Mouse (Mus musculus) heart, embryonic 10.5 days (tissue): Measurements from ENCODE around the gene Ada. TPM values are rescaled to one million over a fixed set of nuclear protein-coding genes. Genes with fewer than 3 reads are reported as not detected.

Source experiments
- DNase-seq: peaks from one replicate; pipeline ENCODE4 v3.0.0-alpha.2; 2017; ENCODE audit warnings: low spot score
- H3K27ac ChIP-seq: fragments of 300-500 bp; sonication (generic); 2 replicates; pipeline ENCODE4 v1.5.1; 2016; ENCODE audit warnings: mild to moderate bottlenecking
- H3K27me3 ChIP-seq: fragments of 300-500 bp; sonication (generic); 2 replicates; pipeline ENCODE4 v1.6.1; 2016; ENCODE audit warnings: mild to moderate bottlenecking; ENCODE audit not compliant: poor library complexity, insufficient read depth, severe bottlenecking
- H3K36me3 ChIP-seq: fragments of 300-500 bp; sonication (generic); 2 replicates; pipeline ENCODE4 v1.6.1; 2016; ENCODE audit warnings: mild to moderate bottlenecking, moderate library complexity
- H3K4me1 ChIP-seq: fragments of 300-500 bp; sonication (generic); 2 replicates; pipeline ENCODE4 v1.6.1; 2016; ENCODE audit warnings: mild to moderate bottlenecking
- H3K4me3 ChIP-seq: fragments of 300-500 bp; sonication (generic); 2 replicates; pipeline ENCODE4 v1.5.1; 2016; ENCODE audit warnings: mild to moderate bottlenecking, moderate library complexity
- H3K9me3 ChIP-seq: fragments of 300-500 bp; sonication (generic); 2 replicates; pipeline ENCODE4 v1.6.1; 2016; ENCODE audit warnings: mild to moderate bottlenecking, moderate library complexity
- WGBS: fragments of 180-500 bp; shearing (Covaris S2); methylation state at CpG from one replicate; pipeline ENCODE4 v1.1.7; 2016; 5-methylcytosine and 5-hydroxymethylcytosine counted together
- polyA plus RNA-seq: library from polyadenylated mRNA; unstranded; fragments of >200 nt; fragmentation: Nextera tagmentation; extraction: Ambion mirVana; gene quantifications from 2 replicates; pipeline ENCODE4 v1.2.1, GENCODE M21; 2016

Ada gene
- polyA plus RNA-seq, 1 experiment from 2014 or later, result 8.2 TPM

DNA sequence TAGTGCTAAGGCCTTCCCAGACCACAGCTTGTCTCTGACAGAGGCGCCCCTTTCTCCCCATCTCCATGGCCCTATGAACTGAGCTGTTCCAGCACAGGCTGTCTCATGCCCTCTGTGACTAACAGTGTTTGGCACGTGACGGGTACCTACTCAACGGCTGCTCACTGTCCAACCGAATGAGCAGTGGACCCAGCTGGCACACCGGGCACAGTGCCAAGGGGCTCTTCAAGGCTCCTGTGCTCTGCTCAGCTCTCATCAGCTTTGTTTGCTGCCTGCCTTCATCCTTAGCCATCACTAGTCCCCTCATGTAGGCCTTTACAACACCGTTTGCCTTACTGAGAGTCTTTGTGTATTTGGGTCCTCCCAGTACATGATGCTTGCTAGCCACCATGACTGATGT, 27.5 kb downstream of the Ada start:
- Histone ChIP-seq H3K4me3 (no peak overlapping the region), H3K27me3 (no peaks in the 10 kb centered on the region), H3K4me1 (peaks cover 17% of the 10 kb centered on the region), H3K36me3 (peaks cover 59% of the 10 kb centered on the region), H3K9me3 (no peaks in the 10 kb centered on the region), H3K27ac (no peak overlapping the region)
- no peak for DNase-seq
- 90% methylated on average over 7 of the region's 7 CpGs for WGBS

GRCm38 (mm10) chr2:163719616-163720015, 30.4 kb downstream of the Ada start:
- Histone ChIP-seq H3K9me3 (no peaks in the 10 kb centered on the region), H3K27me3 (no peaks in the 10 kb centered on the region), H3K4me1 (peaks cover 41% of the 10 kb centered on the region), H3K27ac (peak overlapping the region; percentile 76; the same call in 1 of the 2 replicates), H3K36me3 (peaks cover 32% of the 10 kb centered on the region), H3K4me3 (no peak overlapping the region)
- DNase-seq, result no peak
- 43% methylated on average over 4 of the region's 4 CpGs for WGBS

GRCm38 (mm10) chr2:163718951-163719603, 31.0 kb downstream of the Ada start:
- DNase-seq, result peak; percentile 91
- 35% methylated on average over 9 of the region's 9 CpGs for WGBS

DNA sequence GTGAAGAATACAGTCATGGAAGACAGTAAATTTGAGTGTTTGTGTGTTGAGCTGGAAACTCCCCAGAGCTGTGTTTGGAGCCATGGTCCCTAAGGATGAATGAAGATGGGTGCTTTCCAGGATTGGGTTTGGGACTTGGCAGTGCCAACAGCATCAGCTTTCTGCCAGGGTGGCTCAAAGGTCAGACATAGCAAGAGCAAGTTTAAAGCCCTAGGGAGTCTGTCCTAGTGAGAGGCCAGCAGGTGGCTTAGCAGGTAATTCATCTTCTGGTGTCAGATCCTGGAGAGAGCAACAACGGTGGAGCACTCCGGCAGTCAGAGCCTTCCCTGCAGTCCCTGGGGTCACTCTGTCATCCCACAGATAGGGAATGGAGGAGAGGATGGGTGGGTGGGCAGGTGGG, 31.5 kb downstream of the Ada start:
- Histone ChIP-seq H3K4me3 (no peak overlapping the region), H3K4me1 (peaks cover 41% of the 10 kb centered on the region), H3K9me3 (no peaks in the 10 kb centered on the region), H3K27ac (peak overlapping the region; percentile 76), H3K27me3 (no peaks in the 10 kb centered on the region), H3K36me3 (peaks cover 27% of the 10 kb centered on the region)
- WGBS, result 33% methylated on average over 2 of the region's 2 CpGs
- no peak for DNase-seq

More at GRCm38 (mm10) chr2:163718951-163719603, 31.0 kb downstream of the Ada start:
- Histone ChIP-seq H3K4me1 (peaks cover 41% of the 10 kb centered on the region), H3K9me3 (no peaks in the 10 kb centered on the region), H3K36me3 (peaks cover 28% of the 10 kb centered on the region), H3K27me3 (no peaks in the 10 kb centered on the region), H3K27ac (peak overlapping the region; percentile 76), H3K4me3 (no peak overlapping the region)

DNA sequence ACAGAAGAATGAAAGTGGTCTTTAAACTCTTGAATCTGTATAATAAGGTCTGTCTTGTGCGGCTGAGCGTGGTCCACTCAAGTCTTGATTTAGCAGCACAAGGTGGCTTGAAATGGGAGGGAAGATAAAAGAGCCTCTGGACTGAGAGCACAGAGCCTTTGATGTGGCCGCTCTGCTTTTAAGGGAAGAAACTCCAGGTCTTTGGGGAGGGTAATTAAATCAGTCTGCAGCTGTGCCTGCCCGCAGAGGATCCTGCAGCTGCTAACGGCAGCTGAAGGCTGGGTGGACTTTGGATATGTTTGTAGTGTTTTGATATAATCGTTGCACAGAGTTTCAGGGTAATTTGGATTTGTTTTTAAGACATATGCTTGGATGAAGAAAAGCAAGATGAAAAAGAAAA, 33.2 kb downstream of the Ada start:
- peaks cover 53% of the 10 kb centered on the region for H3K4me1 ChIP-seq
- H3K9me3 ChIP-seq, result no peaks in the 10 kb centered on the region
- 28% methylated on average over 6 of the region's 6 CpGs for WGBS
- no peaks in the 10 kb centered on the region for H3K27me3 ChIP-seq
- no peak overlapping the region for H3K4me3 ChIP-seq
- peak overlapping the region; percentile 81 for H3K27ac ChIP-seq
- no peak for DNase-seq
- peaks cover 17% of the 10 kb centered on the region; the same call in 1 of the 2 replicates for H3K36me3 ChIP-seq

DNA sequence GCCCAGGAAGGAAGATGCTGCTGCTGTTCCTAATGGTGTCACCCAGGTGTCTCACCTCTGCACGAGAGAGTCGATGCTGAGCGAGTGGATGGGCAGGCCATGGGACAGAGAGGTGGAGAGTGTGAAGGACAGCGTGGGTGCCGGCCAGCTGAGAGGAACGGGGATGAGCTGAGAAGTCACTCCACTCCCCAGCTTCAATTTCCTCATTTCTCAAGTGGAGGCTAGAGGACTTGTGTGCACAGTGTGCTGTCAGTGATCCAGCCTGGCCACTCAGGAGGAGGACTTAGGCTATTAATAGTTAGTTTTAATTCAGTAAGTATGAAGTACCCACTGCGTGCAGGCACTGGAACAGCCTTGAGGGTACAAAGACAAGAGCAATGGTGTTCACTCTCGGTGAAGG, 33.6 kb downstream of the Ada start:
- H3K36me3 ChIP-seq, result peaks cover 13% of the 10 kb centered on the region; the same call in 1 of the 2 replicates
- H3K4me3 ChIP-seq, result no peak overlapping the region
- no peaks in the 10 kb centered on the region for H3K27me3 ChIP-seq
- H3K9me3 ChIP-seq, result no peaks in the 10 kb centered on the region
- no peak for DNase-seq
- peak overlapping the region; percentile 81 for H3K27ac ChIP-seq
- H3K4me1 ChIP-seq, result peaks cover 55% of the 10 kb centered on the region
- WGBS, result 42% methylated on average over 8 of the region's 8 CpGs

GRCm38 (mm10) chr2:163713340-163713739, 36.7 kb downstream of the Ada start:
- Histone ChIP-seq H3K27me3 (no peaks in the 10 kb centered on the region), H3K4me3 (no peak overlapping the region), H3K9me3 (no peaks in the 10 kb centered on the region), H3K36me3 (peaks cover 14% of the 10 kb centered on the region; the same call in 1 of the 2 replicates), H3K4me1 (peaks cover 58% of the 10 kb centered on the region), H3K27ac (no peak overlapping the region; the same call in 1 of the 2 replicates)
- 72% methylated on average over 3 of the region's 3 CpGs for WGBS
- DNase-seq, result no peak

GRCm38 (mm10) chr2:163712874-163713273, 37.2 kb downstream of the Ada start:
- Histone ChIP-seq H3K27me3 (no peaks in the 10 kb centered on the region), H3K4me1 (peaks cover 57% of the 10 kb centered on the region), H3K4me3 (no peak overlapping the region), H3K27ac (peak overlapping the region; percentile 47), H3K36me3 (peaks cover 14% of the 10 kb centered on the region; the same call in 1 of the 2 replicates), H3K9me3 (no peaks in the 10 kb centered on the region)
- 90% methylated on average over 6 of the region's 6 CpGs for WGBS
- no peak for DNase-seq

- Histone ChIP-seq H3K27ac (peak overlapping the region; percentile 47), H3K27me3 (no peaks in the 10 kb centered on the region), H3K4me1 (peaks cover 56% of the 10 kb centered on the region), H3K36me3 (peaks cover 14% of the 10 kb centered on the region; the same call in 1 of the 2 replicates), H3K4me3 (no peak overlapping the region), H3K9me3 (no peaks in the 10 kb centered on the region)
- DNase-seq, result no peak
- WGBS, result 53% methylated on average over 7 of the region's 7 CpGs
Measured at GRCm38 (mm10) chr2:163712473-163712872, 37.6 kb downstream of the Ada start.

DNA sequence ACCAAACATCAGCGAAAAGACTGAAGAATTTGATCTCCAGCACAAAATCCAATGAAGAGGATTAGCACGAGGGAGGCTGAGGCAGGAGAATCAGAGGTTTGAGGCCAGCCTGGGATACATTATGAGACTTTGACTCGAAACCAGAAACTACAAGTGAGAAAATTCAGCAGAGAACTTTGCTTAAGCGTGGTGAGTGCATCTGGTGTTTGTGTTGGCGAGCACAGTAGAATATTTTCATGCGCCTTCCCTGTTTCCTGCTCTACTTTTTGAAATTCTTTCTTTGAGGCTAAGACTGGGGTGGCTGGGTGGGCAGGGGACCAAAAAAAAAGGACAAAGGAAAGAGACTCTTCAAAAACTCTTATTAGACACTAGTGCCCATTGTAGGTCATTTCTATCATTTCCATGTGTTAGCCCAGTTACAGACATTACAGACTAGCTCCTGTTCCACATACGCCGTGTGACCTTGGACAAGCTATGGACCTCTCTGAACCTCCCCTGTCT, 38.6 kb downstream of the Ada start:
- Histone ChIP-seq H3K9me3 (no peaks in the 10 kb centered on the region), H3K27ac (no peak overlapping the region), H3K4me1 (peaks cover 45% of the 10 kb centered on the region), H3K27me3 (no peaks in the 10 kb centered on the region), H3K36me3 (peaks cover 14% of the 10 kb centered on the region; the same call in 1 of the 2 replicates), H3K4me3 (no peak overlapping the region)
- 90% methylated on average over 8 of the region's 8 CpGs for WGBS
- DNase-seq, result no peak

DNA sequence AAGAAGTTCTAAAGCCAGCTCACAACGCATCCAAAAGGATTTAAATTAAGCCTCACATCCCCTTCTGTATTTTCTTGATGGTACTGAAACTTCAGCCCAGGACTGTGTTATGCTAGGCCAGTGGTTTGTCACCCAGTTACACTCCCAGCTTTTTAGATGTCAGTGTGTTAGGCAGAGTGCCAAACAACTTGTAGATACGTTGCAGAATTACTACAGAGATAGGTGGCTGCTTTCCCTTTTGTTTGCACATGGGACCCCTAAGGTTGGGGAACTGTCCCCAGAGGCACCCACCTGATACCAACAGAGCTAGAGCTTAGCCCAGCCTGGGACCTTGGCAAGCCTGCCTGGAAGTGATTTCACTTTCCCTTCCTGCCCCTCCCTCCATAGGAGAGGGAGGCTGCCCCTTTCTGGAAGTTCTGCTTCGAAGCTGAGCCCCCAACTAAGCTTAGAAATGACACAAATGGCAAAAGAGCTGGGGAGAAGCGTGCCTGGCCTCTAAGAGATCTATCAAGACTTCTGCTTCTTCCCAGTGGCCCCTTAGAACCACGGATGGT, 39.4 kb downstream of the Ada start:
- no peaks in the 10 kb centered on the region for H3K9me3 ChIP-seq
- WGBS, result 69% methylated on average over 5 of the region's 5 CpGs
- no peak overlapping the region for H3K4me3 ChIP-seq
- H3K4me1 ChIP-seq, result peaks cover 38% of the 10 kb centered on the region
- H3K36me3 ChIP-seq, result peaks cover 19% of the 10 kb centered on the region
- H3K27ac ChIP-seq, result peak overlapping the region; percentile 17; the same call in 1 of the 2 replicates
- no peaks in the 10 kb centered on the region for H3K27me3 ChIP-seq
- DNase-seq, result no peak

DNA sequence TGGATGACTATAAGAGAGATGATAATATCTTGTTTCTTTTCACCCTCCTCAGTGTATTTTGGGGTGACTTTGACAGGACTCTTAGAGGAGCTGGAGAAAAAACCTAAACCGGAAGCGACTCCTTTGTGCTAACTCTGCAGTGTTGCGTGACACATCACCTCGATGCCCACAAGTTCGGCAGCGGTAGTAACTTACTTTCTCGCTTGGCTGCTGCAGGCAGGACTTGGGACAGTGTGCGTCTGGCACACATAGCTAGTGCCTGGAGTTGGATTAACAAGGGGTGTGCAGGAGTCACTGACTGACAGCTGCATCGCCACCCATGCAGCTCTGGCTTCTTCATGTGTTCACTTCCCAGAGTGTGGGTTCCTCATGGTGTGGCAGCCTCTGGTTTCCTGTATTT, 40.0 kb downstream of the Ada start:
- peaks cover 35% of the 10 kb centered on the region for H3K4me1 ChIP-seq
- no peaks in the 10 kb centered on the region for H3K27me3 ChIP-seq
- no peak for DNase-seq
- no peak overlapping the region for H3K4me3 ChIP-seq
- WGBS, result 93% methylated on average over 9 of the region's 9 CpGs
- H3K9me3 ChIP-seq, result no peaks in the 10 kb centered on the region
- H3K36me3 ChIP-seq, result peaks cover 26% of the 10 kb centered on the region
- H3K27ac ChIP-seq, result 0 out of 2 replicates have a peak overlapping the region, but pooled peaks have one; percentile 13

DNA sequence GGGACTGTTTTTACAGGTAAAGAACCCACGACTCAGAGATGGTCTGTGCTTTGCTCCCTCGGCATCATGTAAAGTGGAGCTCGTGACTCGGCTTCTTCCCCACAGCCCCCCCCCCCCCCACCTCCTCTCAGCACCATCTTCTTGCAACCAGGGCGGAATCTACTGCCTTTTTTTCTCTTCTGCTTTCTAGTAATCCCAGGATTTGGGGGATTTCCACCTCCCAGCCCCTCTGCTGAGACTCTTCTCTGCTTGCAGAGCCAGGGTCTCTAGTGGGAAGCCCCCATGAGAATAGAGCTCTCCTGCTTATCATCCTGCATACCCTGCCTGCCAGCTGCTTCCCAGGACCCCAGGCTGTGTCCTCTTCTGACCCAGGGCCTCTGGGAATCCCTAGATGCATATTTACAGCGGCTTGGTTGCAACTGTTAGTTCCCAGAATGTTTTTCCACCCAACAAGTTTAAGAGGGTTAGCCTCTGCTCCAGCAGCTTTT, 41.2 kb downstream of the Ada start:
- H3K4me1 ChIP-seq, result peaks cover 47% of the 10 kb centered on the region
- H3K4me3 ChIP-seq, result no peak overlapping the region
- H3K36me3 ChIP-seq, result peaks cover 33% of the 10 kb centered on the region
- DNase-seq, result no peak
- H3K9me3 ChIP-seq, result no peaks in the 10 kb centered on the region
- no peaks in the 10 kb centered on the region for H3K27me3 ChIP-seq
- H3K27ac ChIP-seq, result peak overlapping the region; percentile 62
- 62% methylated on average over 6 of the region's 6 CpGs for WGBS
